Mouse (Mus musculus) ES-E14 (cell line): Measurements from ENCODE around the gene Dnali1. TPM values are rescaled to one million over a fixed set of nuclear protein-coding genes. Genes with fewer than 3 reads are reported as not detected.

Experiments used
- DNase-seq: peaks from one replicate; pipeline ENCODE4 v3.0.0-alpha.2; 2013; ENCODE audit warnings: low read depth, low spot score
- H3K27ac ChIP-seq: 2 replicates; pipeline ENCODE4 v1.5.1; 2012; ENCODE audit warnings: low read depth, mild to moderate bottlenecking, low read length, moderate library complexity, mixed read lengths; ENCODE audit not compliant: poor library complexity, insufficient read depth, severe bottlenecking
- H3K36me3 ChIP-seq: 2 replicates; pipeline ENCODE4 v1.6.1; 2012; ENCODE audit warnings: mild to moderate bottlenecking, low read length, moderate library complexity, mixed read lengths; ENCODE audit not compliant: control insufficient read depth, poor library complexity, insufficient read depth, severe bottlenecking
- H3K4me1 ChIP-seq, 2 experiments: fragments of 150-350 bp in 1 of 2; sonication (generic) in 1 of 2; 2 replicates each; pipeline ENCODE4 v1.6.1; 2012; ENCODE audit warnings: low read length in 2 of 2, mild to moderate bottlenecking in 1 of 2, mixed read lengths in 1 of 2; ENCODE audit not compliant: control insufficient read depth in 2 of 2, insufficient read depth in 2 of 2, poor library complexity in 1 of 2
- H3K4me3 ChIP-seq, 2 experiments: fragments of 150-350 bp in 1 of 2; sonication (generic) in 1 of 2; 2 replicates each; pipeline ENCODE4 v1.5.1; 2012; ENCODE audit warnings: low read length in 2 of 2, low read depth in 1 of 2, mild to moderate bottlenecking in 1 of 2, mixed read lengths in 1 of 2; ENCODE audit not compliant: insufficient read depth in 1 of 2, poor library complexity in 1 of 2, severe bottlenecking in 1 of 2
- H3K9ac ChIP-seq: 2 replicates; pipeline ENCODE4 v1.6.1; 2012; ENCODE audit warnings: low read depth, mild to moderate bottlenecking, low read length, mixed read lengths; ENCODE audit not compliant: poor library complexity, insufficient read depth, severe bottlenecking
- H3K9me3 ChIP-seq: fragments of 150-350 bp; sonication (generic); 2 replicates; pipeline ENCODE4 v1.6.1; 2012; ENCODE audit warnings: low read depth, mild to moderate bottlenecking, low read length; ENCODE audit not compliant: control insufficient read depth, insufficient read depth
- CHD2 ChIP-seq: IDR thresholded peaks from 2 replicates; pipeline ENCODE4 v1.6.1; 2014; ENCODE audit warnings: mild to moderate bottlenecking, low read depth, low read length, inconsistent platforms
- HCFC1 ChIP-seq: IDR thresholded peaks from 2 replicates; pipeline ENCODE4 v1.6.1; 2012; ENCODE audit warnings: low read length, inconsistent platforms, borderline replicate concordance; ENCODE audit not compliant: insufficient read depth
- MAFK ChIP-seq: IDR thresholded peaks from 2 replicates; pipeline ENCODE4 v1.6.1; 2014; ENCODE audit warnings: mild to moderate bottlenecking, low read depth, low read length, inconsistent platforms; ENCODE audit not compliant: insufficient read depth
- ZC3H11A ChIP-seq: IDR thresholded peaks from 2 replicates; pipeline ENCODE4 v1.6.1; 2012; ENCODE audit warnings: low read depth, mild to moderate bottlenecking, inconsistent platforms, low read length, borderline replicate concordance
- ZNF384 ChIP-seq: IDR thresholded peaks from 2 replicates; pipeline ENCODE4 v1.6.1; 2012; ENCODE audit warnings: low read depth, low read length, inconsistent platforms
- in situ Hi-C, 2 experiments: fragments of 600-800 bp; cut with MboI; formaldehyde crosslinking; loops; one replicate each; pipeline ENCODE4 v1.15.1; 2025; ENCODE audit warnings: low sequenced_read_pairs in 2 of 2, inconsistent platforms in 1 of 2; ENCODE audit not compliant: unreplicated experiment in 2 of 2
- total RNA-seq: library from RNA; depleted of rRNA; stranded (reverse); fragments of 300-350 nt; gene quantifications from 2 replicates; pipeline ENCODE4 v1.2.3, GENCODE M21; 2012

Dnali1 gene
- total RNA-seq, 1 experiment = not detected

- Histone ChIP-seq H3K9ac (peak within 1 kb of the TSS; percentile 95), H3K4me3 (peak within 1 kb of the TSS; percentile 87 to 95), H3K4me1 (peaks cover 0 to 6% of the 10 kb centered on the region in 2 experiments; a peak in 1 of 4 replicates), H3K27ac (no peak within 1 kb of the TSS), H3K36me3 (peaks cover 25% of the 10 kb centered on the region), H3K9me3 (no peaks in the 10 kb centered on the region)
- DNase-seq = peak; percentile 93
- TF ChIP-seq MAFK = no peak
- peak; percentile 67 for TF ChIP-seq HCFC1
- TF ChIP-seq ZNF384 = no peak
- in situ Hi-C loops = no loop called here
These were observed 1.2 kb upstream of the Dnali1 start, which contains the start of gene Snip1 for GRCm38 (mm10) chr4:125066490-125067370. Gene Snip1 (plus strand): TSS chr4:125066672.

GRCm38 (mm10) chr4:125063829-125064228 lies 1.7 kb downstream of the Dnali1 start:
- peaks cover 6% of the 10 kb centered on the region; the same call in 1 of the 2 replicates for H3K36me3 ChIP-seq
- H3K4me3 ChIP-seq = no peak overlapping the region
- peaks cover 0 to 13% of the 10 kb centered on the region in 2 experiments; a peak in 1 of 4 replicates for H3K4me1 ChIP-seq
- H3K9ac ChIP-seq = no peak overlapping the region
- H3K9me3 ChIP-seq = no peaks in the 10 kb centered on the region
- no peak for DNase-seq
- TF ChIP-seq CHD2 (no peak), ZNF384 (no peak), ZC3H11A (no peak)
- H3K27ac ChIP-seq = no peak overlapping the region
- in situ Hi-C loops = no loop called here

GRCm38 (mm10) chr4:125059025-125059424 lies 6.5 kb downstream of the Dnali1 start:
- in situ Hi-C loops = loop anchor here in 1 of 2 experiments (10.0 kb wide), 1 partner anchor 114 kb away; no protein-coding TSS in a partner anchor
- Histone ChIP-seq H3K9ac (peak overlapping the region; percentile 21; the same call in 1 of the 2 replicates), H3K4me3 (peak overlapping the region in 1 of 2 experiments; percentile 32; a peak in 1 of 4 replicates), H3K36me3 (peaks cover 21% of the 10 kb centered on the region), H3K27ac (no peak overlapping the region), H3K9me3 (no peaks in the 10 kb centered on the region), H3K4me1 (peaks cover 0 to 16% of the 10 kb centered on the region in 2 experiments; a peak in 1 of 4 replicates)
- DNase-seq = peak; percentile 58
- peak; percentile 46; the same call in 1 of the 2 replicates for TF ChIP-seq ZC3H11A
- TF ChIP-seq ZNF384 = no peak
- no peak for TF ChIP-seq HCFC1

- TF ChIP-seq HCFC1 (no peak), MAFK (no peak), CHD2 (no peak), ZNF384 (no peak), ZC3H11A (no peak)
- Histone ChIP-seq H3K36me3 (peaks cover 25% of the 10 kb centered on the region), H3K4me1 (peaks cover 0 to 12% of the 10 kb centered on the region in 2 experiments; a peak in 1 of 4 replicates), H3K4me3 (no peak overlapping the region), H3K9ac (no peak overlapping the region), H3K27ac (no peak overlapping the region), H3K9me3 (no peaks in the 10 kb centered on the region)
- DNase-seq = no peak
- in situ Hi-C loops = loop anchor here in 1 of 2 experiments (10.0 kb wide), 1 partner anchor 113 kb away; no protein-coding TSS in a partner anchor
These were observed 7.5 kb downstream of the Dnali1 start for GRCm38 (mm10) chr4:125058033-125058432.
